Mouse (Mus musculus) effector memory CD4-positive, alpha-beta T cell, adult 5 months (primary cell): ENCODE data around the gene Irf9. TPM values are rescaled to one million over a fixed set of nuclear protein-coding genes. Genes with fewer than 3 reads are reported as not detected.

Source experiments
- polyA plus RNA-seq: library from polyadenylated mRNA; unstranded; fragments of 100-300 nt; shearing (Covaris generic); gene quantifications from one replicate; pipeline ENCODE4 v1.2.1, GENCODE M21; 2017

The Irf9 gene
- 60.1 TPM for polyA plus RNA-seq

DNA sequence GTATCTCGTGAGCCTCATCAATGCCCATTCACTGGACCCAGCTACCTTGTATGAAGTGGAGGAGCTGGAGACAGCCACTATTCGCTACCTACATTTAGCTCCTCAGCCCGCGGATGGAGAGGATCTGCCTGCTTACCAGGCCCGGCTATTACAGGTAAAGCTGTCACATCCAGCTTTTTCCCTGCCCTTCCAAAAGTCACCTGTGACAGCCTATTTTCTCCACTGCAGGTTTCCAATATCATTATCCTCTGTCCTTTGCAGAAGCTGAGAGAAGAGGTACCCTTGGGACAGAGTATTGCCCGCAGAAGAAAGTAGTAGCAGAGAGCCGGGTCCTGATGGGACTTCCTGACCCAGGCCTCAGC, at the start of gene Irf9:
TSS of gene Irf9 (plus strand) at position 301 of the 362 bp plus-strand sequence.

DNA sequence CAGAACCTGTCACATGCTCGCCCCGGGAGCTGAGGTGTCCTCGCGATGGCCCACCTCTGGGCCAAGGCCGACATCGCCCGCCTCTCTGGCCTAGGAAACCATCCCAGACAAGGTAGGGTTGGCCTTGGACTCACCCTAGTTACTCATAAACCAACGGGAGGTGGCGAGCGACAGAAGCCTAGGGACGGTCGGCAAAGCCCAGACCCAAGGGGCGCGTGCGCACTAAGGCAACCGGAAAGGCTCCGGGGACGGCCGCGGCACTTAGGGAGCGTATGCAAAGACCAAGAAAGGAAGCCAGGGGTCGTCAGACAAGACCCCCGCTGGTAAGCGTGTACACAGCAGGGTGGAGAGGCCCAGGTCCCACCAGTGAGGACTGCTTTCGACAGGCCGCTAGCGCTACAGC, 43.6 kb upstream of the Irf9 start, which contains the start of gene Dcaf11:
TSS of gene Dcaf11 (plus strand) at position 208 of the 403 bp plus-strand sequence.

DNA sequence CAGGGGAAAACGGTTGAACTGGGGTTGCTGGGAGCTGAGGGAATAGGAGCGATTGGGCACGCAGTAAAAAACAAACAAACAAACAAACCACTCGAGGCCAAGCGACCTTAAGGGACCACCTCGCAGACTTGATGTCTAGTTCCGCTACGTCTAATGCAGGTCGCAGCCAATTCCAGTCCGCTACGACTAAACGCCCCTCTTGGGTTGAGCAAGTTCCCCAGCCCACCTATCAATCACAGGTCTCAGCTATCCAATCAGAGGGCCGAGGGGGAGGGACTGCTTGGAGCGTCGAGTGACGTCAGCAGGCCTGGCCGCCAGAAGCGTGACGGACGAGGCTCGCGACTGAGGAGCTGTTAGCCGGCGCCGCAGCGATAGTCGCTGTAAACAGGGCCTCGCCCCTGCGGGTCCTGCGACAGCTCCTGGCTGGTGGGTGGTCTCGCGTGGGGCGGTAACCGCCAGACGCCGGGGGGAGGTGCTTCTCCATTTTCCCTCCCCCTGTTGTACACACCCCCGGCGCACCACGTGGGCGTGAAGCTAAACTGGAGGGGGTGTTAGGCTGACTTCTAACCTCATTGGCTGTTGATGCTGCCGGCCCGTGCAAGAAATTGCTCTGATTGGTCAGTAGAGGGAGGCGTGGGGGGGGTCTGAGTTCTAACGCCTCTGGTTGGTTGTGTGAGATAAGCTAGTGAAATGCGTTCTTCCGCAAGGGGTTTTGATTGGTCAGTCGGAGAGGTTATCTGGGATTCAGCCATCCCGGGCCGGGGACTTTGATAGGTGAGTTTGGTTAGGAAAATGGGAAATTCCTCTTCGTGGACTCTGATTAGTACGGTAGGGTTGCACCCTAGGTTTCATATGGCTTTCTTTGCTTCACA, 42.9 kb upstream of the Irf9 start, which contains the start of gene A730061H03Rik:
TSS of gene A730061H03Rik (minus strand) at position 205 of the 872 bp plus-strand sequence.

GRCm38 (mm10) chr14:55575302-55575701, 28.1 kb upstream of the Irf9 start, which contains the start of gene Fitm1:
TSS of gene Fitm1 (plus strand) at chr14:55575617.

DNA sequence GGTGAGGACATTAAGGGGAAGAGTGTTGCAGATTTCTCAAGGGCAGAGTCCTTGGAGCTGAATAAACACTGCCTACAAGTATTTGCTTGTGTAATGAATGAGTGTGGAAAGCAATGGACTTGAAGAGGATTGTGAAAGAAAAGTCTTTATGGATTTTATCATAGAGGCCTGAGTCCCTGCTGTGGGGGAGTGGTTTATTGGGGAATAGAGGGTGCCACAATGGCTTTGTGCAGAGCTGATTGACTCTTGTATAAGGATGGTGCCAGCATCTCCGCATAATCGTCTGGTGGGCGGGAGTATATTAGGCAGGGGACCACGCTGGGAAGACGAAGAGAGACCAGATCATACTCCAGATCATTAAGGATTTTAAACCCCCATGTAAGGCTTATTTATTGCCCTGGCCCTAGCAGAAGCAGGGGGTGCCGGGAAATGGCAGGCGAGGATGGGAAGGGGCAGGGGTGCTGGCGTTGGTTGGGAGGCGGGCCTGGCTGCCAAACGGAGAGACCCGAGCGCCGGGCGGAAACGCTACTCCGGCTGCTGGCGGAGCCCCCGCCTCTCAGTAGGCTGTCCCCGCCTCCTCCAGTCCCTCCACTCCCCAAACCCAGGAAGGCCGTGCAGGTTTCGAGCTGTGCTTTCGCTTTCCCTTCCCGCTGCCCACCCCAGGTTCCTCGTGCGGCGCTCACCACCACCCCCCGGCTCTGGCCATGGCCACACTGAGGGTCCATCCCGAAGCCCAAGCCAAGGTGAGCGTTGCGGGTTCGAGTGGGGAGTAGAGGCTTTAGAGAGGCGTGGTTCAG, 25.3 kb upstream of the Irf9 start, which contains the start of gene Psme1:
TSS of gene Psme1 (plus strand) at position 253 of the 797 bp plus-strand sequence.

GRCm38 (mm10) chr14:55584702-55585565, 18.4 kb upstream of the Irf9 start, which contains the start of gene Emc9:
TSS of gene Emc9 (minus strand) at chr14:55585302.

GRCm38 (mm10) chr14:55590748-55591330, 12.5 kb upstream of the Irf9 start, which contains the start of gene Psme2:
TSS of gene Psme2 (minus strand) at chr14:55591113.

GRCm38 (mm10) chr14:55591331-55591891, 12.0 kb upstream of the Irf9 start, which contains the start of gene Rnf31:
TSS of gene Rnf31 (plus strand) at chr14:55591708.

GRCm38 (mm10) chr14:55617822-55618221, 14.5 kb downstream of the Irf9 start, which contains the start of gene Rec8:
TSS of gene Rec8 (plus strand) at chr14:55618037.

GRCm38 (mm10) chr14:55635523-55636007, 32.2 kb downstream of the Irf9 start, which contains the start of gene Ipo4:
TSS of gene Ipo4 (minus strand) at chr14:55635957.

GRCm38 (mm10) chr14:55637795-55638194, 34.4 kb downstream of the Irf9 start, which contains the start of gene Gm49378:
TSS of gene Gm49378 (minus strand) at chr14:55637895.

GRCm38 (mm10) chr14:55643060-55643907, 39.9 kb downstream of the Irf9 start, which contains the start of gene Tm9sf1:
TSS of gene Tm9sf1 (minus strand) at chr14:55643806.

GRCm38 (mm10) chr14:55649884-55650283, 46.5 kb downstream of the Irf9 start, which contains the start of gene Tssk4:
TSS of gene Tssk4 (plus strand) at chr14:55650184.

Other genes starting within 250 kb of the Irf9 start
- gene Dhrs4, start 124.8 kb upstream of the Irf9 start, polyA plus RNA-seq: 25.1 TPM
- not detected for gene Carmil3, start 112.9 kb upstream of the Irf9 start, polyA plus RNA-seq
- not detected for gene Cpne6, start 93.1 kb upstream of the Irf9 start, polyA plus RNA-seq
- not detected for gene Nrl, start 78.6 kb upstream of the Irf9 start, polyA plus RNA-seq
- gene Pck2, start 63.3 kb upstream of the Irf9 start, polyA plus RNA-seq: 14.1 TPM
- 104 TPM for gene Dcaf11, start 43.6 kb upstream of the Irf9 start, polyA plus RNA-seq
- 4.2 TPM for gene A730061H03Rik, start 43.2 kb upstream of the Irf9 start, polyA plus RNA-seq
- not detected for gene Fitm1, start 28.0 kb upstream of the Irf9 start, polyA plus RNA-seq
- gene Psme1, start 25.4 kb upstream of the Irf9 start, polyA plus RNA-seq: 723 TPM
- 16.6 TPM for gene Emc9, start 18.3 kb upstream of the Irf9 start, polyA plus RNA-seq
- gene Psme2, start 12.5 kb upstream of the Irf9 start, polyA plus RNA-seq: 460 TPM
- gene Rnf31, start 11.9 kb upstream of the Irf9 start, polyA plus RNA-seq: 41.5 TPM
- gene Rec8, start 14.5 kb downstream of the Irf9 start, polyA plus RNA-seq: 0.65 TPM
- 64.4 TPM for gene Ipo4, start 32.4 kb downstream of the Irf9 start, polyA plus RNA-seq
- not detected for gene Gm49378, start 34.3 kb downstream of the Irf9 start, polyA plus RNA-seq
- 65.5 TPM for gene Tm9sf1, start 40.2 kb downstream of the Irf9 start, polyA plus RNA-seq
- gene Tssk4, start 46.6 kb downstream of the Irf9 start, polyA plus RNA-seq: 0.59 TPM
- 52.4 TPM for gene Mdp1, start 56.9 kb downstream of the Irf9 start, polyA plus RNA-seq
- 32.1 TPM for gene Gmpr2, start 68.4 kb downstream of the Irf9 start, polyA plus RNA-seq
- 214 TPM for gene Nedd8, start 68.6 kb downstream of the Irf9 start, polyA plus RNA-seq
- 351 TPM for gene Tinf2, start 78.2 kb downstream of the Irf9 start, polyA plus RNA-seq
- gene Tgm1, start 110.4 kb downstream of the Irf9 start, polyA plus RNA-seq: not detected
- 89.4 TPM for gene Rabggta, start 118.7 kb downstream of the Irf9 start, polyA plus RNA-seq
- 22.6 TPM for gene Dhrs1, start 142.1 kb downstream of the Irf9 start, polyA plus RNA-seq
- 51.0 TPM for gene Nop9, start 142.1 kb downstream of the Irf9 start, polyA plus RNA-seq
- not detected for gene Cideb, start 154.9 kb downstream of the Irf9 start, polyA plus RNA-seq
- gene Ltb4r2, start 157.9 kb downstream of the Irf9 start, polyA plus RNA-seq: 0.14 TPM
- gene Ltb4r1, start 162.4 kb downstream of the Irf9 start, polyA plus RNA-seq: 0.27 TPM
- not detected for gene Adcy4, start 180.5 kb downstream of the Irf9 start, polyA plus RNA-seq
- 60.3 TPM for gene Ripk3, start 185.3 kb downstream of the Irf9 start, polyA plus RNA-seq
- not detected for gene Nfatc4, start 219.6 kb downstream of the Irf9 start, polyA plus RNA-seq